Mouse (Mus musculus) forebrain, embryonic 16.5 days (tissue): Measurements from ENCODE around the gene Lman2. TPM values are rescaled to one million over a fixed set of nuclear protein-coding genes. Genes with fewer than 3 reads are reported as not detected.

Experiments used
- ATAC-seq: fragments of 200-750 bp; cut with Nextera tagmentation; 2 replicates; pipeline ENCODE4 v1.8.0; 2017; ENCODE audit warnings: mild to moderate bottlenecking, moderate library complexity
- H3K27ac ChIP-seq: fragments of 300-500 bp; sonication (generic); 2 replicates; pipeline ENCODE4 v1.5.1; 2014; ENCODE audit warnings: low read length, control low read depth
- H3K27me3 ChIP-seq: fragments of 300-500 bp; sonication (generic); replicated peaks from 2 replicates; pipeline ENCODE4 v1.6.1; 2014; ENCODE audit warnings: low read length; ENCODE audit not compliant: control insufficient read depth, insufficient read depth
- H3K36me3 ChIP-seq: fragments of 300-500 bp; sonication (generic); 2 replicates; pipeline ENCODE4 v1.6.1; 2014; ENCODE audit not compliant: control insufficient read depth, insufficient read depth
- H3K4me1 ChIP-seq: fragments of 300-500 bp; sonication (generic); replicated peaks from 2 replicates; pipeline ENCODE4 v1.6.1; 2014; ENCODE audit warnings: low read length; ENCODE audit not compliant: control insufficient read depth, insufficient read depth
- H3K4me2 ChIP-seq: fragments of 300-500 bp; sonication (generic); 2 replicates; pipeline ENCODE4 v1.6.1; 2014; ENCODE audit warnings: mild to moderate bottlenecking, low read length, control low read depth
- H3K4me3 ChIP-seq: fragments of 300-500 bp; sonication (generic); replicated peaks from 2 replicates; pipeline ENCODE4 v1.5.1; 2014; ENCODE audit warnings: mild to moderate bottlenecking, low read length, control low read depth
- H3K9ac ChIP-seq: fragments of 300-500 bp; sonication (generic); replicated peaks from 2 replicates; pipeline ENCODE4 v1.6.1; 2014; ENCODE audit warnings: low read depth, low read length, control low read depth
- H3K9me3 ChIP-seq: fragments of 300-500 bp; sonication (generic); 2 replicates; pipeline ENCODE4 v1.6.1; 2016; ENCODE audit warnings: low read length; ENCODE audit not compliant: control insufficient read depth
- WGBS: fragments of 180-500 bp; shearing (Covaris S2); extraction: QIAGEN DNeasy Blood & Tissue Kit; methylation state at CpG from one replicate; pipeline ENCODE4 v1.1.7; 2014; 5-methylcytosine and 5-hydroxymethylcytosine counted together
- polyA plus RNA-seq: library from polyadenylated mRNA; unstranded; fragments of >200 nt; fragmentation: Nextera tagmentation; extraction: Ambion mirVana; gene quantifications from 2 replicates; pipeline ENCODE4 v1.2.1, GENCODE M21; 2015

Gene Lman2
- 56.3 and 59.7 TPM in 2 replicates for polyA plus RNA-seq

DNA sequence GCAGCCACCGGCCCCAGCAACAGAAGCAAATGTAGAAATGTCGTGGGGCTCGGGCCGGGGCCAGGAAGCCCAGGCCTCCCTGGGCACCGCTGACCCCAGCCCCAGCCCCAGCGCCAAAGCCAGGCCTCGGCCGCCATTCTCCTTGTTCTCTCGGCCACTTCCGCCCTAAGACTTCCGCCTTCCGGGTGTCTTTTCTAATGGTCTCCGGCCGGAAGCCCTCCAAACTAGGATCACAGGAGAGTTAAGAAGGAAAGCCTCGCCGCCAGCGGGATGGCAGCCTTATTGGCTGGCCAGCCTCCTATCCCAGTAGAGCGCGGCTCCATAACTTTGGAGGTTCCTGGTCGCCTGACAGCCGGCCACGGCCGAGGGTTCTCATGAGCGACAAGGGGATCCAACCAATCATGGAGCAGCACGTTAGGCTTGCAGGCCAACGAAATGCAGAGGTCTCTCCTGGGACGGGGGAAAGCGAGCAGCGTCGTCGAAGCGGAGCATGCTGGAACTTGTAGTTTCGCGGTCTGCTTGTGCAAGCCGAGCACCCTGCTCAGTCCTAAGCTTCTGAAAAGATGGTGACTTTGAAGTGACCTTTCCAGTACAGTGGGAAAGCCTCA is at the start of gene Lman2:
Gene Lman2, minus strand, starts transcription at position 331 of the 608 bp plus-strand sequence.
- Histone ChIP-seq H3K9ac (peak within 1 kb of the TSS; percentile 87), H3K27me3 (no peaks in the 10 kb centered on the region; the same call in 1 of the 2 replicates)
- WGBS = under 1% methylated on average over 35 of the region's 35 CpGs

DNA sequence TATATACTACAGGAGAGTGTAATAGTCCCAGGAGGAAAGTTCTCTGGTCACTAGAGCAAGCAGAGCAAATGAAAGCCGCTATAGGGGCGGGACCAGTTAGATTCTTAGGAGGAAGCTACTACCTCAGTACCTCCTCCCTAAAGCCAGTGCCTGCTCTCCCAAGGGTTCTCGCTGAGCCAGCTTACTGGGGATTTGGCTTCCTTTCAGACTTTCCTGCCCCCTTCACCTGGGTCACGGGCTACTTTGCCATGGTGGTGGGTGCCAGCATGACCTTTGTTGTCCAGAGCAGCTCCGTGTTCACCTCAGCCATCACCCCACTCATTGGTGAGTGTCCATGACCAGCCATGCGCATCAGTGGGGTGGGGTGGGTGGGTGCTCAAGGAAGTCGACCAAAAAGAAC is 49.2 kb upstream of the Lman2 start:
- no peak overlapping the region for H3K4me3 ChIP-seq
- no peak overlapping the region for H3K9ac ChIP-seq
- no peaks in the 10 kb centered on the region for H3K9me3 ChIP-seq
- no peak for ATAC-seq
- H3K27ac ChIP-seq = no peak overlapping the region
- 68% methylated on average over 7 of the region's 7 CpGs for WGBS
- no peaks in the 10 kb centered on the region for H3K36me3 ChIP-seq
- no peaks in the 10 kb centered on the region for H3K27me3 ChIP-seq
- no peak overlapping the region for H3K4me2 ChIP-seq
- peaks cover 6% of the 10 kb centered on the region; the same call in 1 of the 2 replicates for H3K4me1 ChIP-seq

More for the DNA sequence above, at the start of gene Lman2:
- H3K36me3 ChIP-seq = peaks cover 4% of the 10 kb centered on the region; the same call in 1 of the 2 replicates
- H3K4me3 ChIP-seq = peak within 1 kb of the TSS; percentile 92
- H3K4me1 ChIP-seq = peaks cover 18% of the 10 kb centered on the region
- H3K4me2 ChIP-seq = peak within 1 kb of the TSS; percentile 78
- peak within 1 kb of the TSS; percentile 91 for H3K27ac ChIP-seq
- peak; percentile 99 for ATAC-seq
- H3K9me3 ChIP-seq = no peaks in the 10 kb centered on the region

DNA sequence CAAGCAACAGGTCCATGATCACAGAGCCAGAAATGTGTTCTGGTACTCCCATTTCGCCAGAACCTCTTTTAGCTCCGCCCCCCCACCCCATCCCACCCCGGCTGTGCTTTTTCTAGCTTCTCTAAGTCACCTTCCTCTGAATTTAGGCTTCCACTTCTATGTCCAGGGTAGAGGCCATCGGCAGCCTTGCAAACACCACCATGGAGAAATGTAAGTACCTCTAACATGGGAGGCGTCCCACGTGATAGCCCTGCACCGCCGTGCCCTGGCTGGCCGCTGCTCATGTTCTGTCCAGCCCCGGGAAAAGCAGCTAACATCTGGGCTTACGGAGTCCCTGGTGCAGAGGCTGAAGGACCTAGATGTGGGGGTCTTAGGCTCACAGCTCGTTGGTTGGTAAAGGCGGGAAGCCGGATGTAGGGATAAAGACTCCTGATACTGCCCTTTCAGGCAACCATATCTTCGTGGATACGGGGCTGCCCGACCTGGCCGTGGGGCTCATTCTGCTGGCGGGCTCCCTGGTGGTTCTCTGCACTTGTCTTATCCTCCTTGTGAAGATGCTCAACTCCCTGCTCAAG is 46.0 kb upstream of the Lman2 start:
- no peak overlapping the region for H3K9ac ChIP-seq
- H3K4me2 ChIP-seq = no peak overlapping the region
- H3K4me1 ChIP-seq = peaks cover 9% of the 10 kb centered on the region
- no peak overlapping the region for H3K27ac ChIP-seq
- no peak for ATAC-seq
- no peaks in the 10 kb centered on the region for H3K36me3 ChIP-seq
- no peaks in the 10 kb centered on the region for H3K27me3 ChIP-seq
- no peaks in the 10 kb centered on the region for H3K9me3 ChIP-seq
- H3K4me3 ChIP-seq = no peak overlapping the region
- WGBS = 91% methylated on average over 19 of the region's 19 CpGs

DNA sequence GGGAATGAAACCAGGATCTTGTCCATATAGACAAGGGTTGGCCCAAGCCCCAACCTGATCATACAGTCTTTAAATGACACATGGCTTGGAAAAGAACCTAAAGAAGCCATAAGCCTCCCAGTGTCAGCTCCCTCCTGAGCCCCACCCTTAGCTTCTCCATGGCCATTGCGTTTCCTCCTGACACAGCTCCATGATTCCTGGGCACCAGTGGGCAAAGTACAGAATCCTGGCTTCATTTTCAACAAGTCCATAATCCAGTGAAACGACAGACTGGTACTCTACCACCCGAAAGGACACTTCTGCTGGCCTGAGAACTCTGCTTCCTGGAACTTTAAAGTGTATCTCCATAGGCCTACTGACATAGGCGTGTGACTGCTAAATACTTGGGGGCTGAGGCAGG is 44.8 kb upstream of the Lman2 start:
- Histone ChIP-seq H3K4me1 (peaks cover 9% of the 10 kb centered on the region), H3K4me2 (no peak overlapping the region), H3K27ac (no peak overlapping the region), H3K9me3 (no peaks in the 10 kb centered on the region), H3K4me3 (no peak overlapping the region), H3K36me3 (no peaks in the 10 kb centered on the region), H3K9ac (no peak overlapping the region), H3K27me3 (no peaks in the 10 kb centered on the region)
- 88% methylated on average over 4 of the region's 4 CpGs for WGBS
- ATAC-seq = no peak

DNA sequence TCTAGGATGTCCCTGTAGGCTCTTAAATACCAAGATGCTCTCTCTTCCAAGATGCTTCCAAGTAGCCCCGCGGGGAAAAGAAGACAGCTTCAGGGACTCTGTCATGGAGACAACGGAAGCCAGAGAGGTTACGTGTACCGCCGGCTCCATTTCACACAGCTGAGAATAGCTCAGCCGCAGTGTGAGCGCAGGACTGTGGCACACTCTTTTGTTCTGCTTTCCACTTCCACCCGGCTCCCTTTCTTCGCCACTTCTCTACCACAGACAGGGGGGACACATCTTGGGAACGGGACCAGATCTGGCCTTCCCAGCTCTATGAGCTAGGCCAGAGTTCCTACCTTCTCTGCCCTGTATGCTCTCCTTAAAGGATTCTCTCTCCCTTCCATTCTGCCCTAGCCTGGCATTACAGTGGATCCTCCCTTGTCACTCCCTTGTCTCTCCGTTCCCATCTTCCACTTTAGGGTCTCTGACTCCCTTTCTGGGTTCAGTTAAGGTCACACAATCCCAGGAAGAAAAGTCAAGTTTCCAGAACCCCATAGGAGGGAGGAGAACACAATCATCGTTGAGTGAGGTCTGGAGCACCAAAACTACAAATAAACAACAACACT is 43.3 kb upstream of the Lman2 start:
- no peak overlapping the region for H3K4me3 ChIP-seq

DNA sequence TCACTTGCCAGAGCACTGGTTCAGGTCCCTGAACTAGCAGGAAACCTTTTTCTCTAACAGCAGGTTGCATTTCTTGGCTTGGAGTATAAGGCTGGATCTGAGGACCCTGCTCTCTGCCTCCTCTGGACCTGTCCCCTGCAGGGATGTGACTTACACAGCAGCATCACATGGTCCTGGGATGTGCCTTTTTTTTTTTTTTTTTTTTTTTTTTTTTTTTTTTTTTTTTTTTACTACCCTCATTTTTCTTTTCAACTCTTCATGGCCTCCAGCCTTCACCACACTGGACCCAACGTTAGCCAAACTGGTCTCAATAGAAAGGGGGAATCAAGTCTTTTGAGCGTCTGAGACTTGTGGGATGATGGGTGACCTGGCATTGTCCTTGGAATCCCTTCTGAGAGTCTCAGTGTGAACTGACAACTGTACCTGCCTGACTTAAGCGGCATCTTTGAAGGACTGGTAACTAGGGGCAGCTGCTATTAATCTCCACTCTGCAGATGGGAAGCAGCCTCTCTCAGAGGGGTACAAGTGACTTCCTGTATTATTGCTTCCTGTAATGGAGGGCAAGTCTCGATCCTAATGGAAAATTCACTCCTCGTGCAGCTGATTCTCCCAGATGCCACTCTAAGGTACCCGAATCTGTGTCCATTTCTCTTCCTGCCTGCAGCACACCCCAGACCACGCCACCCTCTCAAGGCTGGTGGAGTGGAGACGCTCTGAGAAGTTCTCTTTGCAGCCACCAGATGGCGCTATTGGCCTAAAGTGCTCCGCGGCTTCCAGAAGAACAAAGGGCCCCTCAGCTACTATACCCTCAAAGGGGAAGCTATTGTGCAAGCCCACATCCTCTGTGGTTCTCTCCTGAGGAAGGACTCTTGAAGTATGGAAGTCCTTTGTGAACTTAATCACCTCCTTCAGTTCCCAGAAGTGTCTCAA is 42.5 kb upstream of the Lman2 start:
- peak overlapping the region; percentile 6; the same call in 1 of the 2 replicates for H3K4me2 ChIP-seq
- 14% methylated on average over 11 of the region's 11 CpGs for WGBS
- peak; percentile 94 for ATAC-seq
- H3K9ac ChIP-seq = peak overlapping the region; percentile 42
- H3K9me3 ChIP-seq = no peaks in the 10 kb centered on the region
- H3K27me3 ChIP-seq = no peaks in the 10 kb centered on the region
- H3K4me3 ChIP-seq = no peak overlapping the region
- H3K4me1 ChIP-seq = peaks cover 9% of the 10 kb centered on the region
- H3K27ac ChIP-seq = peak overlapping the region; percentile 71
- no peaks in the 10 kb centered on the region for H3K36me3 ChIP-seq

More for the DNA sequence above, 43.3 kb upstream of the Lman2 start:
- H3K4me2 ChIP-seq = no peak overlapping the region; the same call in 1 of the 2 replicates
- 42% methylated on average over 13 of the region's 13 CpGs for WGBS
- no peaks in the 10 kb centered on the region for H3K27me3 ChIP-seq
- peak overlapping the region; percentile 42 for H3K9ac ChIP-seq
- H3K4me1 ChIP-seq = peaks cover 9% of the 10 kb centered on the region
- ATAC-seq = peak; percentile 56
- H3K36me3 ChIP-seq = no peaks in the 10 kb centered on the region
- H3K27ac ChIP-seq = peak overlapping the region; percentile 71
- H3K9me3 ChIP-seq = no peaks in the 10 kb centered on the region

DNA sequence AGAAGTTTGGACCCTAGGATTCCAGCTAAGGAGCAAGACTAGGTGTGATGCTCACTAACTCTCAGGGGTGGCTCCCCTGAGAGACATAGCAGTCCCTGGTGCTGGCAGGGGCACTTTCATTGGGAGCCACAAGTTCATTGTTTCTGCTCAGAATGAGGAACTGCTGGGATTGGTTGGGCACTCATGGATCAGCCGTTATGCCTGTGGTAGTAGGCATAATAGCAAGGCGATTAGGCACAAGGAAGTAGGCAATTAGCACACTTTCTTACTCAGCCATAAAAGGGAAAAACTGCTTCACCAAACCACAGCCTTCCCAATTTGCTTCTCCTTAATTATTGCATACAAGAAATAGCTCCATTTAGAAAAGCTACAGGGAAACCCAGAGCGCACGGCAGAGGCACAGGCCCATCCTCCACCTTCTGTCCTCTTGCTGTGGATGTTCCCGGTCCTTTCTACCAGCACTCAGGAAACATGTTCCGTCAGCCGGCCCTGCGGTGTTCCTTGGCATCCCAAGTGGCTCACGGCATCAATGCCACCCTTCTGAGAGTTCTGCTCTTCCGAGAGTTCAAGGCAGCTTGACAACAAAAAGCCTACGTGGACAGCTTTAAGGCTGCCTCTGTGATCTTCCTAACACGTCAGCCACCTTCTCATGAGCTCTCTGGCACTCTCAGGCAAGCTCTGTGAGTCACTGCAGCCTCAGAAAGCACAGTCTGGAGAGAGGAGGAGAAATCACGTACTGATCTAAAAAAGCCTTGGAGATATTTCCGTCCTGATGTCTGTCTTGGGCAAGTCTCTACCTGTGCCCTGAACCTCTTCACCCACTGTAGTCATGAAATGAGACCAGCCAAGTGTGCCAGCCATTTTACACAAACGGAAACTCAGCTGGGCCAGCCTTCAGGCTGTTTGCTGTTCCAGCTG is 41.6 kb upstream of the Lman2 start:
- WGBS = 38% methylated on average over 15 of the region's 15 CpGs
- Histone ChIP-seq H3K4me1 (peaks cover 9% of the 10 kb centered on the region), H3K9me3 (no peaks in the 10 kb centered on the region), H3K4me3 (no peak overlapping the region), H3K36me3 (no peaks in the 10 kb centered on the region), H3K27ac (no peak overlapping the region), H3K4me2 (no peak overlapping the region), H3K27me3 (no peaks in the 10 kb centered on the region), H3K9ac (no peak overlapping the region)
- ATAC-seq = no peak

DNA sequence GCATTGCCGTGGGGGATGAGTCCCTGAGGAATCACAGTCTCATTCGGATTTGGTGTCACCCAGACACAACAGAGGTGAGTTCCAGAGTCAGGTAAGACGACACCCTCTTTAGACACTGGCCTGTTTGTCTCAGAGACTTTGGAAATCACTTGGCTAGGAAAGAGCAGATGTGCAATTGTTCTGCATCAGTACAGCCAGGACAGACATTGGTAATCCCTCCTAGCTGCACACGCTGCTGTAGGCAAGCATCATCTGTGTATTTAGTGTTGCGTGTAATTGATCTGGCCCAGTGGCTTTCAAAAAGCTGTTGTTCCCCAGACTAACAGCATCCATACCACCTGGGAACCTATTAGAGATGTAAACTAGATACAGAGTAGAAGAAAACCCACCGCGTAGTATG is 40.7 kb upstream of the Lman2 start:
- Histone ChIP-seq H3K4me3 (no peak overlapping the region), H3K4me2 (no peak overlapping the region), H3K27me3 (no peaks in the 10 kb centered on the region), H3K9ac (no peak overlapping the region), H3K36me3 (no peaks in the 10 kb centered on the region), H3K27ac (no peak overlapping the region), H3K4me1 (peaks cover 9% of the 10 kb centered on the region), H3K9me3 (no peaks in the 10 kb centered on the region)
- 76% methylated on average over 7 of the region's 7 CpGs for WGBS
- no peak for ATAC-seq
